Mouse (Mus musculus) forebrain, postnatal 0 days (tissue): Measurements from ENCODE around the gene Adamts8. TPM values are rescaled to one million over a fixed set of nuclear protein-coding genes. Genes with fewer than 3 reads are reported as not detected.
A peak's percentile ranks its signal among the peaks of the same experiment; 100 is the strongest.

ENCODE experiments used
- ATAC-seq: fragments of 200-750 bp; cut with Nextera tagmentation; 2 replicates; pipeline ENCODE4 v1.8.0; 2017; ENCODE audit warnings: mild to moderate bottlenecking, moderate library complexity
- DNase-seq: peaks from one replicate; pipeline ENCODE4 v3.0.0-alpha.2; 2015
- H3K27ac ChIP-seq: fragments of 300-500 bp; sonication (generic); 2 replicates; pipeline ENCODE4 v1.5.1; 2014; ENCODE audit warnings: low read depth, mild to moderate bottlenecking, antibody characterized with exemption, low read length, moderate library complexity, mixed read lengths
- H3K27me3 ChIP-seq: fragments of 300-500 bp; sonication (generic); 2 replicates; pipeline ENCODE4 v1.6.1; 2014; ENCODE audit warnings: mild to moderate bottlenecking, low read length, mixed read lengths; ENCODE audit not compliant: insufficient read depth
- H3K36me3 ChIP-seq: fragments of 300-500 bp; sonication (generic); 2 replicates; pipeline ENCODE4 v1.6.1; 2014; ENCODE audit warnings: mild to moderate bottlenecking, moderate library complexity; ENCODE audit not compliant: insufficient read depth
- H3K4me1 ChIP-seq: fragments of 300-500 bp; sonication (generic); 2 replicates; pipeline ENCODE4 v1.6.1; 2014; ENCODE audit warnings: antibody characterized with exemption; ENCODE audit not compliant: insufficient read depth
- H3K4me2 ChIP-seq: fragments of 300-500 bp; sonication (generic); 2 replicates; pipeline ENCODE4 v1.6.1; 2014; ENCODE audit warnings: low read depth, mild to moderate bottlenecking, moderate library complexity
- H3K4me3 ChIP-seq: fragments of 300-500 bp; sonication (generic); 2 replicates; pipeline ENCODE4 v1.5.1; 2014; ENCODE audit warnings: low read depth, low read length, mixed read lengths
- H3K9ac ChIP-seq: fragments of 300-500 bp; sonication (generic); 2 replicates; pipeline ENCODE4 v1.6.1; 2014; ENCODE audit warnings: mild to moderate bottlenecking
- H3K9me3 ChIP-seq: fragments of 300-500 bp; sonication (generic); 2 replicates; pipeline ENCODE4 v1.6.1; 2016; ENCODE audit warnings: low read length
- CTCF ChIP-seq: sonication (generic); IDR thresholded peaks from 2 replicates; pipeline ENCODE4 v1.5.1; 2016; ENCODE audit warnings: antibody characterized with exemption, control low read depth, low read depth
- whole genome bisulfite sequencing: fragments of 180-500 bp; shearing (Covaris S2); extraction: QIAGEN DNeasy Blood & Tissue Kit; methylation state at CpG from one replicate; pipeline ENCODE4 v1.1.7; 2014; 5-methylcytosine and 5-hydroxymethylcytosine counted together
- polyA plus RNA-seq: library from polyadenylated mRNA; unstranded; fragments of >200 nt; fragmentation: Nextera tagmentation; extraction: Ambion mirVana; gene quantifications from 2 replicates; pipeline ENCODE4 v1.2.1, GENCODE M21; 2015
- total RNA-seq: library from RNA; depleted of rRNA; stranded (reverse); fragments of >200 nt; gene quantifications from 2 replicates; pipeline ENCODE4 v1.2.3, GENCODE M21; 2014

The Adamts8 gene
- total and polyA plus RNA-seq, 2 experiments from 2014 or later, result 1.7 to 3.0 TPM

GRCm38 (mm10) chr9:30921261-30922103 lies 20.9 kb upstream of the Adamts8 start:
- peak overlapping the region; percentile 54 for H3K4me3 ChIP-seq
- H3K27me3 ChIP-seq, result peaks cover 17% of the 10 kb centered on the region
- H3K27ac ChIP-seq, result no peak overlapping the region
- ATAC-seq (peak; percentile 51), DNase-seq (peak; percentile 41)
- H3K9ac ChIP-seq, result peak overlapping the region; percentile 53
- no peaks in the 10 kb centered on the region for H3K36me3 ChIP-seq
- H3K4me2 ChIP-seq, result peak overlapping the region; percentile 93
- H3K4me1 ChIP-seq, result no peaks in the 10 kb centered on the region; the same call in 1 of the 2 replicates
- whole genome bisulfite sequencing, result 5% methylated on average over 56 of the region's 56 CpGs
- no peak for TF ChIP-seq CTCF
- no peaks in the 10 kb centered on the region for H3K9me3 ChIP-seq

GRCm38 (mm10) chr9:30922197-30922894 lies 20.0 kb upstream of the Adamts8 start, which contains the start of gene Adamts15:
TSS of gene Adamts15 (minus strand) at chr9:30922452.
- Histone ChIP-seq H3K27ac (no peak within 1 kb of the TSS), H3K27me3 (peaks cover 17% of the 10 kb centered on the region), H3K9ac (peak within 1 kb of the TSS; percentile 53), H3K9me3 (no peaks in the 10 kb centered on the region), H3K4me2 (peak within 1 kb of the TSS; percentile 93), H3K36me3 (no peaks in the 10 kb centered on the region), H3K4me1 (no peaks in the 10 kb centered on the region; the same call in 1 of the 2 replicates), H3K4me3 (peak within 1 kb of the TSS; percentile 54)
- peak; percentile 70 for ATAC-seq
- TF ChIP-seq CTCF, result peak; percentile 46
- peak; percentile 66 for DNase-seq
- WGBS, result 3% methylated on average over 47 of the region's 47 CpGs

GRCm38 (mm10) chr9:30928759-30929158 lies 13.6 kb upstream of the Adamts8 start:
- no peak for DNase-seq
- H3K27ac ChIP-seq, result no peak overlapping the region
- H3K36me3 ChIP-seq, result no peaks in the 10 kb centered on the region
- ATAC-seq, result no peak
- H3K27me3 ChIP-seq, result no peaks in the 10 kb centered on the region
- no peak overlapping the region for H3K4me3 ChIP-seq
- no peak for TF ChIP-seq CTCF
- no peaks in the 10 kb centered on the region for H3K4me1 ChIP-seq
- 95% methylated on average over 2 of the region's 2 CpGs for WGBS
- H3K9ac ChIP-seq, result no peak overlapping the region
- no peaks in the 10 kb centered on the region for H3K9me3 ChIP-seq
- H3K4me2 ChIP-seq, result no peak overlapping the region

GRCm38 (mm10) chr9:30932346-30932745 lies 10.0 kb upstream of the Adamts8 start:
- DNase-seq (no peak), ATAC-seq (no peak)
- no peak overlapping the region for H3K9ac ChIP-seq
- no peaks in the 10 kb centered on the region for H3K27me3 ChIP-seq
- TF ChIP-seq CTCF, result no peak
- no peak overlapping the region for H3K4me2 ChIP-seq
- no peak overlapping the region for H3K4me3 ChIP-seq
- no peaks in the 10 kb centered on the region for H3K36me3 ChIP-seq
- no peaks in the 10 kb centered on the region for H3K9me3 ChIP-seq
- H3K4me1 ChIP-seq, result no peaks in the 10 kb centered on the region
- H3K27ac ChIP-seq, result no peak overlapping the region
- 70% methylated on average over 4 of the region's 4 CpGs for WGBS

- no peak for TF ChIP-seq CTCF
- Histone ChIP-seq H3K9me3 (no peaks in the 10 kb centered on the region), H3K27me3 (no peaks in the 10 kb centered on the region), H3K36me3 (no peaks in the 10 kb centered on the region), H3K9ac (no peak overlapping the region), H3K27ac (no peak overlapping the region), H3K4me1 (no peaks in the 10 kb centered on the region), H3K4me3 (no peak overlapping the region), H3K4me2 (no peak overlapping the region)
- 29% methylated on average over 6 of the region's 6 CpGs for WGBS
- DNase-seq (no peak), ATAC-seq (no peak)
These were observed 7.5 kb upstream of the Adamts8 start for GRCm38 (mm10) chr9:30934827-30935226.

- H3K9ac ChIP-seq, result no peak overlapping the region
- 34% methylated on average over 9 of the region's 9 CpGs for WGBS
- no peak overlapping the region for H3K27ac ChIP-seq
- H3K27me3 ChIP-seq, result peaks cover 11% of the 10 kb centered on the region
- H3K4me1 ChIP-seq, result no peaks in the 10 kb centered on the region
- H3K4me3 ChIP-seq, result no peak overlapping the region
- TF ChIP-seq CTCF, result peak; percentile 86
- H3K36me3 ChIP-seq, result no peaks in the 10 kb centered on the region
- no peaks in the 10 kb centered on the region for H3K9me3 ChIP-seq
- ATAC-seq (peak; percentile 90), DNase-seq (peak; percentile 86)
- peak overlapping the region; percentile 21; the same call in 1 of the 2 replicates for H3K4me2 ChIP-seq
These were observed 5.5 kb upstream of the Adamts8 start for GRCm38 (mm10) chr9:30936674-30937438.
